ENCODE assay signal across 9 mouse cellular contexts in genomic region chr14:8255076-8255729, GRCm38 (mm10). TPM values are rescaled to one million over a fixed set of nuclear protein-coding genes. Genes with fewer than 3 reads are reported as not detected.
DNase-seq lines count a peak whose midpoint lies in the region; ATAC-seq and TF ChIP-seq lines count a peak whose summit lies in the region.
"Had no signal": no experiment of that assay in that cellular context is flagged by ENCODE, and none has a peak within 500 bp of the region (broad histone marks: within the 10 kb centered on the region; RNA-seq: fewer than 3 reads in every experiment).

No protein-coding gene starts in this region.

- no peak overlapping the region for H3K4me2 ChIP-seq in limb, embryonic 11.5 days (ENCODE audit: low read depth, severe bottlenecking)
- no peak overlapping the region for H3K4me2 ChIP-seq in forebrain, embryonic 14.5 days (ENCODE audit: low read length)
- no peak overlapping the region for H3K4me2 ChIP-seq in hindbrain, postnatal 0 days (ENCODE audit: low read depth, low read length)
- H3K4me2 ChIP-seq in midbrain, embryonic 16.5 days (ENCODE audit: low read length): no peak overlapping the region

- H3K4me1 ChIP-seq in limb, embryonic 11.5 days (ENCODE audit: control insufficient read depth, insufficient read depth, low read length): no peaks in the 10 kb centered on the region; the same call in 1 of the 2 replicates
- H3K4me1 ChIP-seq in limb, embryonic 10.5 days: peaks cover 13% of the 10 kb centered on the region
- H3K4me1 ChIP-seq in forebrain, embryonic 14.5 days (ENCODE audit: control insufficient read depth, insufficient read depth, low read length): no peaks in the 10 kb centered on the region
- H3K4me1 ChIP-seq in hindbrain, postnatal 0 days (ENCODE audit: insufficient read depth, low read length): peaks cover 3% of the 10 kb centered on the region; the same call in 1 of the 2 replicates
- H3K4me1 ChIP-seq in midbrain, embryonic 16.5 days (ENCODE audit: control insufficient read depth, insufficient read depth, low read length): no peaks in the 10 kb centered on the region

- ATAC-seq in limb, embryonic 11.5 days (ENCODE audit: insufficient number of reproducible peaks, low FRiP score, low TSS enrichment, low read depth): no peak; the same call in 1 of the 2 replicates
- ATAC-seq in forebrain, embryonic 14.5 days: peak; percentile 62
- ATAC-seq in hindbrain, postnatal 0 days: peak; percentile 66
- 0 out of 2 replicates have a peak, but pooled peaks have one; percentile 36 for ATAC-seq in midbrain, embryonic 16.5 days

- intact Hi-C loops in left cerebral cortex, postnatal 10 days (cut with DNase I): no loop called here

- H3K9me3 ChIP-seq in limb, embryonic 11.5 days (ENCODE audit: control insufficient read depth, low read length): no peaks in the 10 kb centered on the region; the same call in 1 of the 2 replicates
- no peaks in the 10 kb centered on the region for H3K9me3 ChIP-seq in limb, embryonic 10.5 days (replicated peaks)
- H3K9me3 ChIP-seq in forebrain, embryonic 14.5 days (replicated peaks; ENCODE audit: control insufficient read depth, low read length): no peaks in the 10 kb centered on the region
- no peaks in the 10 kb centered on the region for H3K9me3 ChIP-seq in hindbrain, postnatal 0 days (ENCODE audit: low read length)
- no peaks in the 10 kb centered on the region for H3K9me3 ChIP-seq in midbrain, embryonic 16.5 days (replicated peaks; ENCODE audit: control insufficient read depth, low read length, poor library complexity, severe bottlenecking)

- DNase-seq in limb, embryonic 11.5 days (ENCODE audit: low spot score): peak; percentile 64
- no peak for DNase-seq in limb, embryonic 10.5 days (ENCODE audit: low spot score)
- peak; percentile 86 for DNase-seq in brain, adult 2 months (ENCODE audit: low read depth, low spot score)
- DNase-seq in forebrain, embryonic 14.5 days (ENCODE audit: low spot score): peak; percentile 77
- DNase-seq in hindbrain, postnatal 0 days (ENCODE audit: low spot score): peak; percentile 81
- peak; percentile 39 to 78 for DNase-seq in left cerebral cortex, postnatal 10 days (ENCODE audit: extremely low spot score in 1 of 2, low spot score in 2 of 2)
- DNase-seq in thymus, postnatal 0 days (ENCODE audit: low spot score): peak; percentile 78

- H3K9ac ChIP-seq in limb, embryonic 11.5 days (ENCODE audit: low read length): no peak overlapping the region
- H3K9ac ChIP-seq in forebrain, embryonic 14.5 days (ENCODE audit: low read length): no peak overlapping the region
- no peak overlapping the region for H3K9ac ChIP-seq in hindbrain, postnatal 0 days (replicated peaks; ENCODE audit: low read length)
- H3K9ac ChIP-seq in midbrain, embryonic 16.5 days (ENCODE audit: low read depth, low read length): no peak overlapping the region

- no peak overlapping the region for H3K4me3 ChIP-seq in limb, embryonic 11.5 days (ENCODE audit: low read depth, low read length)
- H3K4me3 ChIP-seq in limb, embryonic 10.5 days: no peak overlapping the region
- H3K4me3 ChIP-seq in forebrain, embryonic 14.5 days (ENCODE audit: low read depth, low read length): no peak overlapping the region
- H3K4me3 ChIP-seq in hindbrain, postnatal 0 days (ENCODE audit: low read length): no peak overlapping the region
- H3K4me3 ChIP-seq in midbrain, embryonic 16.5 days (ENCODE audit: low read depth, low read length): no peak overlapping the region

- WGBS in limb, embryonic 11.5 days: 75% methylated on average over 7 of the region's 7 CpGs
- WGBS in limb, embryonic 10.5 days: 78% methylated on average over 7 of the region's 7 CpGs
- WGBS in forebrain, embryonic 14.5 days: 72% methylated on average over 7 of the region's 7 CpGs
- WGBS in hindbrain, postnatal 0 days: 71% methylated on average over 7 of the region's 7 CpGs
- WGBS in midbrain, embryonic 16.5 days: 80% methylated on average over 7 of the region's 7 CpGs

- TF ChIP-seq CTCF in hindbrain, postnatal 0 days (IDR thresholded peaks at IDR 0.05; ENCODE audit: low read depth): peak; percentile 76

- no peaks in the 10 kb centered on the region for H3K27me3 ChIP-seq in limb, embryonic 11.5 days (ENCODE audit: control insufficient read depth, insufficient read depth, low read length)
- H3K27me3 ChIP-seq in limb, embryonic 10.5 days (ENCODE audit: low read depth, poor library complexity, severe bottlenecking): no peaks in the 10 kb centered on the region; the same call in 1 of the 2 replicates
- no peaks in the 10 kb centered on the region for H3K27me3 ChIP-seq in forebrain, embryonic 14.5 days (replicated peaks; ENCODE audit: control insufficient read depth, insufficient read depth, low read length)
- H3K27me3 ChIP-seq in hindbrain, postnatal 0 days (ENCODE audit: insufficient read depth, low read length): no peaks in the 10 kb centered on the region
- no peaks in the 10 kb centered on the region for H3K27me3 ChIP-seq in midbrain, embryonic 16.5 days (ENCODE audit: control insufficient read depth, insufficient read depth, low read depth, low read length)

- no peak overlapping the region for H3K27ac ChIP-seq in limb, embryonic 11.5 days (replicated peaks; ENCODE audit: low read depth, low read length)
- no peak overlapping the region for H3K27ac ChIP-seq in limb, embryonic 10.5 days
- no peak overlapping the region for H3K27ac ChIP-seq in forebrain, embryonic 14.5 days (ENCODE audit: low read depth, low read length)
- no peak overlapping the region for H3K27ac ChIP-seq in hindbrain, postnatal 0 days
- H3K27ac ChIP-seq in midbrain, embryonic 16.5 days (ENCODE audit: low read length): no peak overlapping the region

- H3K36me3 ChIP-seq in limb, embryonic 11.5 days (ENCODE audit: control insufficient read depth, insufficient read depth, low read length): no peaks in the 10 kb centered on the region
- no peaks in the 10 kb centered on the region for H3K36me3 ChIP-seq in limb, embryonic 10.5 days
- H3K36me3 ChIP-seq in forebrain, embryonic 14.5 days (ENCODE audit: control insufficient read depth, insufficient read depth, low read length): no peaks in the 10 kb centered on the region
- H3K36me3 ChIP-seq in hindbrain, postnatal 0 days (ENCODE audit: insufficient read depth, low read length): no peaks in the 10 kb centered on the region
- H3K36me3 ChIP-seq in midbrain, embryonic 16.5 days (ENCODE audit: control insufficient read depth, insufficient read depth, low read length): no peaks in the 10 kb centered on the region

RNA-seq across cellular contexts. Expression of gene Acox2, which starts 4.0 kb away (rescaled TPM):
- 0.33 TPM in 1 of 2 replicates, not detected in the other for polyA plus RNA-seq in limb, embryonic 11.5 days (2014; fragmentation: Nextera tagmentation; extraction: Ambion mirVana)
- polyA plus RNA-seq in limb, embryonic 10.5 days (2016; fragmentation: Nextera tagmentation; extraction: Ambion mirVana): 0.11 TPM in 1 of 2 replicates, not detected in the other
- not detected in 2 replicates for polyA plus RNA-seq in forebrain, embryonic 14.5 days (2014; fragmentation: Nextera tagmentation; extraction: Ambion mirVana)
- total RNA-seq in hindbrain, postnatal 0 days (2014; rRNA removed): 0.50 TPM in 1 of 2 replicates, not detected in the other
- 0.30 and 0.41 TPM in 2 replicates for polyA plus RNA-seq in hindbrain, postnatal 0 days (2015; fragmentation: Nextera tagmentation; extraction: Ambion mirVana)
- total RNA-seq in left cerebral cortex, postnatal 10 days (2021): under 1 TPM in 1 of 2 experiments, not detected in 1; 0.61 TPM
- not detected in 2 replicates for polyA plus RNA-seq in midbrain, embryonic 16.5 days (2015; fragmentation: Nextera tagmentation; extraction: Ambion mirVana)
- polyA plus RNA-seq in thymus, postnatal 0 days (2015; fragmentation: Nextera tagmentation; extraction: Ambion mirVana): 0.71 and 0.75 TPM in 2 replicates
- polyA plus RNA-seq: stomach, embryonic 14.5 days had no signal

RNA-seq across cellular contexts. Expression of gene Kctd6, which starts 41.3 kb away (rescaled TPM):
- polyA plus RNA-seq in limb, embryonic 11.5 days (2014; fragmentation: Nextera tagmentation; extraction: Ambion mirVana): 16.5 and 17.5 TPM in 2 replicates
- 8.5 and 9.7 TPM in 2 replicates for polyA plus RNA-seq in limb, embryonic 10.5 days (2016; fragmentation: Nextera tagmentation; extraction: Ambion mirVana)
- 7.0 and 8.4 TPM in 2 replicates for polyA plus RNA-seq in forebrain, embryonic 14.5 days (2014; fragmentation: Nextera tagmentation; extraction: Ambion mirVana)
- total RNA-seq in hindbrain, postnatal 0 days (2014; rRNA removed): 15.2 and 21.1 TPM in 2 replicates
- polyA plus RNA-seq in hindbrain, postnatal 0 days (2015; fragmentation: Nextera tagmentation; extraction: Ambion mirVana): 41.8 and 42.2 TPM in 2 replicates
- 10 to 100 TPM; 27.9 to 30.0 TPM for total RNA-seq in left cerebral cortex, postnatal 10 days (2021)
- 7.2 and 9.5 TPM in 2 replicates for polyA plus RNA-seq in midbrain, embryonic 16.5 days (2015; fragmentation: Nextera tagmentation; extraction: Ambion mirVana)
- 10.2 and 12.6 TPM in 2 replicates for polyA plus RNA-seq in thymus, postnatal 0 days (2015; fragmentation: Nextera tagmentation; extraction: Ambion mirVana)
